Mouse (Mus musculus): Measurements from ENCODE around the gene Flt1. TPM values are rescaled to one million over a fixed set of nuclear protein-coding genes. Genes with fewer than 3 reads are reported as not detected.
"Not testable (repeated sequence)": the region's sequence is repeated elsewhere in the genome, so short reads cannot be mapped to it uniquely, and the experiment has no call there.

The Flt1 gene
- polyA plus RNA-seq, 1 experiment from 2014 or later: 0.03 TPM

GRCm38 (mm10) chr5:147630426-147631290 lies 95.2 kb downstream of the Flt1 start:
- 90% methylated on average over 17 of the region's 17 CpGs for WGBS (ENCODE audit: missing documents)
- Histone ChIP-seq H3K79me2 (ENCODE audit: inconsistent target) (no peaks in the 10 kb centered on the region), H3K4me3 (ENCODE audit: inconsistent target) (no peak overlapping the region), H3K36me3 (ENCODE audit: inconsistent target) (no peaks in the 10 kb centered on the region), H3K27ac (no peak overlapping the region)

GRCm38 (mm10) chr5:147626944-147627343 lies 98.9 kb downstream of the Flt1 start:
- WGBS (ENCODE audit: missing documents): 63% methylated on average over 2 of the region's 2 CpGs
- H3K36me3 ChIP-seq (ENCODE audit: inconsistent target): no peaks in the 10 kb centered on the region

GRCm38 (mm10) chr5:147623747-147624146 lies 102.1 kb downstream of the Flt1 start:
- Histone ChIP-seq H3K36me3 (ENCODE audit: inconsistent target) (no peaks in the 10 kb centered on the region), H3K27ac (no peak overlapping the region), H3K4me3 (ENCODE audit: inconsistent target) (no peak overlapping the region), H3K79me2 (ENCODE audit: inconsistent target) (no peaks in the 10 kb centered on the region)
- 92% methylated on average over 10 of the region's 10 CpGs for WGBS (ENCODE audit: missing documents)

More at GRCm38 (mm10) chr5:147626944-147627343, 98.9 kb downstream of the Flt1 start:
- Histone ChIP-seq H3K27ac (no peak overlapping the region), H3K79me2 (ENCODE audit: inconsistent target) (no peaks in the 10 kb centered on the region), H3K4me3 (ENCODE audit: inconsistent target) (no peak overlapping the region)

GRCm38 (mm10) chr5:147620178-147620577 lies 105.6 kb downstream of the Flt1 start:
- 44% methylated on average over 2 of the region's 2 CpGs for WGBS (ENCODE audit: missing documents)
- H3K4me3 ChIP-seq (ENCODE audit: inconsistent target): no peak overlapping the region
- H3K27ac ChIP-seq: no peak overlapping the region
- no peaks in the 10 kb centered on the region for H3K36me3 ChIP-seq (ENCODE audit: inconsistent target)
- no peaks in the 10 kb centered on the region for H3K79me2 ChIP-seq (ENCODE audit: inconsistent target)

- WGBS (ENCODE audit: missing documents): 86% methylated on average over 10 of the region's 10 CpGs
- no peak overlapping the region for H3K4me3 ChIP-seq (ENCODE audit: inconsistent target)
- no peaks in the 10 kb centered on the region for H3K79me2 ChIP-seq (ENCODE audit: inconsistent target)
- H3K27ac ChIP-seq: no peak overlapping the region
- no peaks in the 10 kb centered on the region for H3K36me3 ChIP-seq (ENCODE audit: inconsistent target)
Measured at GRCm38 (mm10) chr5:147618243-147618642, 107.6 kb downstream of the Flt1 start.

- no peak overlapping the region for H3K27ac ChIP-seq
- H3K36me3 ChIP-seq (ENCODE audit: inconsistent target): no peaks in the 10 kb centered on the region
- no peaks in the 10 kb centered on the region for H3K79me2 ChIP-seq (ENCODE audit: inconsistent target)
- no peak overlapping the region for H3K4me3 ChIP-seq (ENCODE audit: inconsistent target)
- 70% methylated on average over 3 of the region's 3 CpGs for WGBS (ENCODE audit: missing documents)
Measured at GRCm38 (mm10) chr5:147616450-147616849, 109.4 kb downstream of the Flt1 start.

- no peaks in the 10 kb centered on the region for H3K36me3 ChIP-seq (ENCODE audit: inconsistent target)
- H3K27ac ChIP-seq: no peak overlapping the region
- 68% methylated on average over 4 of the region's 6 CpGs for whole genome bisulfite sequencing (ENCODE audit: missing documents)
- H3K79me2 ChIP-seq (ENCODE audit: inconsistent target): no peaks in the 10 kb centered on the region
- no peak overlapping the region for H3K4me3 ChIP-seq (ENCODE audit: inconsistent target)
Measured at GRCm38 (mm10) chr5:147614659-147615058, 111.2 kb downstream of the Flt1 start.

- not testable (repeated sequence) for H3K36me3 ChIP-seq (ENCODE audit: inconsistent target); H3K79me2 ChIP-seq (ENCODE audit: inconsistent target); H3K4me3 ChIP-seq (ENCODE audit: inconsistent target); H3K27ac ChIP-seq
- WGBS (ENCODE audit: missing documents): 54% methylated on average over 3 of the region's 3 CpGs
Measured at GRCm38 (mm10) chr5:147611348-147611747, 114.5 kb downstream of the Flt1 start.

GRCm38 (mm10) chr5:147607256-147607975 lies 118.4 kb downstream of the Flt1 start:
- 53% methylated on average over 12 of the region's 13 CpGs for WGBS (ENCODE audit: missing documents)
- Histone ChIP-seq H3K79me2 (ENCODE audit: inconsistent target) (no peaks in the 10 kb centered on the region), H3K4me3 (ENCODE audit: inconsistent target) (no peak overlapping the region), H3K36me3 (ENCODE audit: inconsistent target) (no peaks in the 10 kb centered on the region), H3K27ac (no peak overlapping the region)

GRCm38 (mm10) chr5:147606751-147607150 lies 119.1 kb downstream of the Flt1 start:
- Histone ChIP-seq H3K36me3 (ENCODE audit: inconsistent target) (no peaks in the 10 kb centered on the region), H3K4me3 (ENCODE audit: inconsistent target) (no peak overlapping the region), H3K27ac (no peak overlapping the region), H3K79me2 (ENCODE audit: inconsistent target) (no peaks in the 10 kb centered on the region)
- WGBS (ENCODE audit: missing documents): 90% methylated on average over 13 of the region's 13 CpGs

- Histone ChIP-seq H3K36me3 (ENCODE audit: inconsistent target) (no peaks in the 10 kb centered on the region), H3K4me3 (ENCODE audit: inconsistent target) (no peak overlapping the region), H3K79me2 (ENCODE audit: inconsistent target) (no peaks in the 10 kb centered on the region), H3K27ac (no peak overlapping the region)
- 94% methylated on average over 18 of the region's 18 CpGs for WGBS (ENCODE audit: missing documents)
Measured at GRCm38 (mm10) chr5:147601460-147602360, 124.1 kb downstream of the Flt1 start.

- Histone ChIP-seq H3K79me2 (ENCODE audit: inconsistent target) (no peaks in the 10 kb centered on the region), H3K27ac (no peak overlapping the region), H3K36me3 (ENCODE audit: inconsistent target) (no peaks in the 10 kb centered on the region), H3K4me3 (ENCODE audit: inconsistent target) (no peak overlapping the region)
- WGBS (ENCODE audit: missing documents): 85% methylated on average over 16 of the region's 16 CpGs
Measured at GRCm38 (mm10) chr5:147597825-147598224, 128.0 kb downstream of the Flt1 start.

GRCm38 (mm10) chr5:147589814-147590213 lies 136.0 kb downstream of the Flt1 start:
- H3K79me2 ChIP-seq (ENCODE audit: inconsistent target): no peaks in the 10 kb centered on the region
- H3K27ac ChIP-seq: no peak overlapping the region
- 15% methylated on average over 12 of the region's 12 CpGs for WGBS (ENCODE audit: missing documents)
- no peak overlapping the region for H3K4me3 ChIP-seq (ENCODE audit: inconsistent target)
- H3K36me3 ChIP-seq (ENCODE audit: inconsistent target): no peaks in the 10 kb centered on the region

GRCm38 (mm10) chr5:147585070-147585469 lies 140.7 kb downstream of the Flt1 start:
- H3K36me3 ChIP-seq (ENCODE audit: inconsistent target): no peaks in the 10 kb centered on the region
- 22% methylated on average over 1 of the region's 1 CpGs for WGBS (ENCODE audit: missing documents)
- H3K79me2 ChIP-seq (ENCODE audit: inconsistent target): no peaks in the 10 kb centered on the region
- no peak overlapping the region for H3K27ac ChIP-seq
- H3K4me3 ChIP-seq (ENCODE audit: inconsistent target): no peak overlapping the region

All from macrophage (primary cell).